Mouse (Mus musculus) monocyte, adult 2 months (primary cell): Measurements from ENCODE around the gene Syt9.
"Not testable (repeated sequence)": the region's sequence is repeated elsewhere in the genome, so short reads cannot be mapped to it uniquely, and the experiment has no call there.

ENCODE experiments used
- DNase-seq, 2 experiments: peaks; one replicate each; pipeline ENCODE4 v3.0.0; 2022; ENCODE audit warnings: low spot score in 2 of 2, low read depth in 1 of 2

The Syt9 gene

GRCm38 (mm10) chr7:107461167-107461566, 90.6 kb downstream of the Syt9 start:
- no peak for DNase-seq

GRCm38 (mm10) chr7:107461699-107462440, 91.3 kb downstream of the Syt9 start:
- DNase-seq = no peak

GRCm38 (mm10) chr7:107462962-107463361, 92.4 kb downstream of the Syt9 start:
- no peak for DNase-seq

- no peak for DNase-seq
Observed at GRCm38 (mm10) chr7:107465081-107465480, 94.6 kb downstream of the Syt9 start.

GRCm38 (mm10) chr7:107478979-107479965, 108.7 kb downstream of the Syt9 start:
- no peak for DNase-seq

- not testable (repeated sequence) for DNase-seq
Observed at GRCm38 (mm10) chr7:107485709-107486108, 115.2 kb downstream of the Syt9 start.

- DNase-seq = no peak
Observed at GRCm38 (mm10) chr7:107495428-107495827, 124.9 kb downstream of the Syt9 start.

- no peak for DNase-seq
Observed at GRCm38 (mm10) chr7:107496923-107497322, 126.4 kb downstream of the Syt9 start.

- DNase-seq = no peak
Observed at GRCm38 (mm10) chr7:107500641-107501040, 130.1 kb downstream of the Syt9 start.

GRCm38 (mm10) chr7:107504761-107505712, 134.5 kb downstream of the Syt9 start:
- no peak for DNase-seq

GRCm38 (mm10) chr7:107507920-107508319, 137.4 kb downstream of the Syt9 start:
- no peak for DNase-seq

GRCm38 (mm10) chr7:107509740-107510139, 139.2 kb downstream of the Syt9 start:
- no peak for DNase-seq

- no peak for DNase-seq
Observed at GRCm38 (mm10) chr7:107516704-107517410, 146.3 kb downstream of the Syt9 start.

- no peak for DNase-seq
Observed at GRCm38 (mm10) chr7:107519256-107520025, 148.9 kb downstream of the Syt9 start.

- DNase-seq = no peak
Observed at GRCm38 (mm10) chr7:107521411-107521810, 150.9 kb downstream of the Syt9 start.

GRCm38 (mm10) chr7:107526299-107526698, 155.8 kb downstream of the Syt9 start:
- no peak for DNase-seq

GRCm38 (mm10) chr7:107528169-107528772, 157.7 kb downstream of the Syt9 start:
- no peak for DNase-seq

GRCm38 (mm10) chr7:107529364-107529763, 158.8 kb downstream of the Syt9 start:
- no peak for DNase-seq

- no peak for DNase-seq
Observed at GRCm38 (mm10) chr7:107535311-107535710, 164.8 kb downstream of the Syt9 start.
